Mouse (Mus musculus): ENCODE results near the gene Rxra. TPM values are rescaled to one million over a fixed set of nuclear protein-coding genes. Genes with fewer than 3 reads are reported as not detected.

The Rxra gene
- total RNA-seq (2021), result 10 to 100 TPM; 70.1 to 81.3 TPM
- long read RNA-seq, experiment 1, full-length matches to known transcripts, result 4 of 49 reads
- long read RNA-seq, experiment 1, partial matches to known transcripts, result 1 of 49 reads
- long read RNA-seq, experiment 1, other reads (novel, unspliced or antisense), result 44 of 49 reads
- long read RNA-seq, experiment 2, full-length matches to known transcripts, result 8 of 52 reads
- long read RNA-seq, experiment 2, partial matches to known transcripts, result 44 of 52 reads
- long read RNA-seq, experiment 2, other reads (novel, unspliced or antisense), result 0 of 52 reads

DNA sequence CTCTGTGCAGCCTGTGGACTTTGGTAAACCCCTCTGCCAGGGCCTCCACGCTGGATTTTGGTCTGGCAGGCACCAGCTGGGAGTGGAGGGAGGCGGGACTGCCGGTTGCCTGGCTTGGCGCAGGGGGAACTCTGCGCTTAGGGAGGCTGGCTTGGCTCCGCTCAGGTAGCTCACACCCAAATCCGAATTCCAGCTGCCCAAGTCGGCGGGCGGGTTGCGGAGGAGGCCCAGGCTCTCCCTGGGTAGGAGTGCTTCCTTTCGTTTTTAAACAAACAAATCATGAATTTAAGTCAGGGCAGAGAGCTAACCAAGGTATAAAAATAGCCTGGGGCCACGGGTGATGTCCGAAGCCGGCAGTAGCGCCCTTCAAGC lies at the start of gene Rxra:
Rxra (plus strand) TSS at position 335 of the 372 bp plus-strand sequence.
- DNase-seq, result peak; percentile 77

DNA sequence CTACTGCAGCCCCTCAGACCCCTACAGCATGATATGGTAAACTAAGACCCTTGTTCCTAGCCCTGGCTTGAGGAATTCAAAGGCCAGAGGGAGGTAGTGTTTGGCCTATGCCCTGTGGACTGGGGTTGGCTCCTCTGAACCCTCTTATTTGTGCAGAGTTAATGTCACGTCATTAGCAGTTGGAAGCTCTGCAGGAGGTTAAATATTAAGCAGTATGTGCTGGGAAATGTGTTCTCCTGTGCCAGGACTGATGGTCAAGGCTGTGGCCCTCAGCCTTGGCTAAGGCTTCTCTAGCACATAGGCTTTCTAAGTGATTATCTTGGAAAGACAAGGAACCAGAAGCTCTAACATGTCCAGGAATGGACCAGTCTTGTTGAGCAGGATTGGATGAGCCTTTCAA lies 49.6 kb upstream of the Rxra start:
- no peak for DNase-seq

DNA sequence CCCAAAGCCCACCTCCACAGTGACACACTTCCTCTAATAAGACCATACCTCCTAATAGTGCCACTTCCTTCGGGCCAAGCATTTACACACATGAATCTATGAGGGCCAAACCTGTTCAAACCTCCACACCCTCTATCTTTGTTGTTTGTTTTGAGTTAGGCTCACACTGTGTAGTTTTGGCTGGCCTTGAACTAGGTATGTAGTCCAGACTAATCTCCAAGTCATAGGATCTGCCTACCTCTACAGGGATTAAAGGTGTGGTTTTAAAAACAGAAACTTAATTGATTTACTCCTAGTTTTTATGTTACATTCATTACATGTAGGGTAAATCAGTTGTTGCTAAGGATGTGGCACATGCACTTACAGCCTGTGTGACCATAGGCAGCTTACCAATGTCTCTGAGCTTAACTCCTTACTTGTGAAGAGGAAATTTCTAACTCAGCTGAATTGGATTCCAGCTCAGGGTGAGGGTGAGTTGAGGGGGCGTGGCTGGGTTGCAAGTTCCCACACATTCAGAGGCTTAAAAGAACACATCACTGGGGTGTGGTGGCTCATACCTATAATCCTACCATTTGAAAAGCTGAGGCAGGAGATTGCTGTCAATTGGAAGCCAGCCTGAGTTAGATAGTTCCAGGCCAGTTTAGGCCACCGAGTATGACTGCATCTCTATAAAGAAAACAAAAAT lies 45.5 kb upstream of the Rxra start:
- DNase-seq, result no peak

DNA sequence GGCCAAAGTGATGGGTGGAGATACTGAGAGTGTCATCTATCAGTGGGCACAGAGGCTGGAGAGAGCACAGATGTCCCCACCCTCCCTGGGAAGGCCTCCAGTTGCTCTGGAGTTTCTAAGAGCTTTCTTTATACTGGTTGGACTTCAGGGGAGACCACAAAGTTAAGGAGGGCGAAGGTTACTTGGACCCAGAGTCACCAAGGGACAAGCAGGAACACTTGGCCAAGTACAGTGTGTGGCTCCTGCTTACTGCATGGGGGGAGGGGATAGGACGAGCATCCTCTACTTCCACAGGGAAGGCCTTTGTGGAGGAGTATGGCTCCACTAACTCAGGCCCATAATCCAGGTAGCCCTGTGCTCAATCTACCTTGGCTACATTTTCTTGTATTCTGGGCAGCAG lies 42.8 kb upstream of the Rxra start:
- DNase-seq, result no peak

DNA sequence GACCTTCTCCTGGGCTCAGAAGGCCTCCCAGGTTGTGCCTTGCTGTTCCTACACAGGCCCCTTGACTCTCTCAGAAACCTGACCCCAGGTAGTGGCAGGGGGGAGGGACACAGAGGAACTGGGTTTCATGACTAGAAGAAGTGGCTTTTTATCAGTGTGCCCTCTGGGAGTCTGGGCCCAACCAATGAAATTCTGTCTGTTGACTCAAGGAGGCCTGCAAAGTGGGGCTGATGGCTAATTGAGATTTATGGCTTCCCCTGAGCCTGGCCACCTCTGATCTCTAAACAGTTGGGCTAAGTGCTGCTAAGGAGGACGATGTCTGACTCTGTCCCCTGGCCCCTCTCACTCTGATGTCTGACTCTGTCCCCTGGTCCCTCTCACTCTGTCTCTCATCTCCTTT lies 42.2 kb upstream of the Rxra start:
- DNase-seq, result no peak

DNA sequence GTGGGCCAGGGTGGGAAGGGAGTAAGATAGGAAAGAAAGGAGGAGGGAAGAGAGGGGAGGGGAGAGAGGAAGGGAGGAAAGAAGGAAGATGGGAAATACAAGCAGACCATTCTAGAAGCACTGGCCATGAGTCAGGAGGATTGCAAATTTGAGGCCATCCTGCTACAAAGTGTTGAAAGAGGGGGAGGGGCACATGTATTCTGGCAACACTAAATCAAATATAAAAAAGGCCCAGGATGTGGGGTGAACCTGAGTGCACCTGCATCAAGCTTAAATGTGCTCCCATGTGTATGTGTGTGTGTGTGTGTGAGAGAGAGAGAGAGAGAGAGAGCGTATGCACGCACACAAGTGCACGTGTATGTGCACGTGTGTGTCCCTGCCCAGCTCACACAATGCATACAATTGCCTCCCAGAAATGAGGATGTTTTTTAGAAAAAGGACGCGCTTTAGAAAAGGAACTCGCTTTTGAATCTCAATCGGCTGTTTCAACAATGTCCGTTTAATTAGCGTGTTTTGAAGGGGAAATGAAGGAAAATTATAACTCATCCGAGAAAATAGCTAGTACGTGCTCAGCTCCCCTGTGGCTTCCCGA lies 41.0 kb upstream of the Rxra start:
- DNase-seq, result no peak

DNA sequence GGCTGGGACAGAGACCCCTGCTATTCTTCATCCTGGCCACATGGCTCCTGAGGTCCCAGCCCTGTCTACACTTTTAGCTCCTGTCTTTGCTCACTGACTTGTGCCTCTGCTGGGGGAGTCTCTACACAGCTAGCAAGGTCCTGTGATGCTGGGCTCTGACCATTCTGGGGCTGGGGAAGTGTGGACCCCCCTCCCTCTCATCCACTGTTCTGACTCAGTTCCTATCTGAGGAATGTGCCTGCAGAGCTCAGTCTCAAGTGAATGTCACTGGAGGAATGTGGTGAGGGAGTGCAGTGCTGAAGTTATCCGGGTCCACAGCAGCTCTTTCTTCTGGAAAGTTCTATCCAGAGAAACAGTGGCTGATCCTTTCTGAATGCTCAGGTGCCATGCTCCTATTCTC lies 39.4 kb upstream of the Rxra start:
- DNase-seq, result no peak

DNA sequence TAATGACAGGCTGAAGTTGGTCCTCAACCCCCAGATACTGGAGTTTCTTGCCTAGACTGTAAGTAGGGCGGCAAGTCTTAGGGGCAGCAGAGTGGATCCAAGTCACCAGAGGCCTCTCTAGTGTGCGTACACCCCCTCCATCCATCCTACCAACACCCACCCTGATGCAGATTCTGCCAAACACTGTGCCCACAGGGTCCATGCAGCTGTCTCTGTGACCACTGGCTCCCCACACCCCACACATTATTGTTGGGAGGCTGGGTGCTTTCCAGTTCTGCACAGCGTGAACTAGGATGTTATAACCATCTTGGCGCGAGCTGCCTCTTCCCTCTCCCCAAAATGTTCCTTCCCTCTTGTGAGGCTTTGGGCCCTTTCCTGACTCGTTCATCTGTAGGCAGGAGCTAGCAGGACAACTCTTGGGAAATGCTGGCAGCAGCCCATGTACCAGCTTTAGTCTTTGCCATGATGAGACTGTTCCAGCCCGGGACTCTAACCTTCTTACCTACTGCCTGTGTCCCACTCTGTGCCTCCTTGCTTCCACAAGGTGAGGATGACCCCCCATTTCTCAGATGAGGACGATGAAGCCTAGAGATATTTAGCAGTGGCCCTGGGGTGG lies 38.9 kb upstream of the Rxra start:
- DNase-seq, result no peak

DNA sequence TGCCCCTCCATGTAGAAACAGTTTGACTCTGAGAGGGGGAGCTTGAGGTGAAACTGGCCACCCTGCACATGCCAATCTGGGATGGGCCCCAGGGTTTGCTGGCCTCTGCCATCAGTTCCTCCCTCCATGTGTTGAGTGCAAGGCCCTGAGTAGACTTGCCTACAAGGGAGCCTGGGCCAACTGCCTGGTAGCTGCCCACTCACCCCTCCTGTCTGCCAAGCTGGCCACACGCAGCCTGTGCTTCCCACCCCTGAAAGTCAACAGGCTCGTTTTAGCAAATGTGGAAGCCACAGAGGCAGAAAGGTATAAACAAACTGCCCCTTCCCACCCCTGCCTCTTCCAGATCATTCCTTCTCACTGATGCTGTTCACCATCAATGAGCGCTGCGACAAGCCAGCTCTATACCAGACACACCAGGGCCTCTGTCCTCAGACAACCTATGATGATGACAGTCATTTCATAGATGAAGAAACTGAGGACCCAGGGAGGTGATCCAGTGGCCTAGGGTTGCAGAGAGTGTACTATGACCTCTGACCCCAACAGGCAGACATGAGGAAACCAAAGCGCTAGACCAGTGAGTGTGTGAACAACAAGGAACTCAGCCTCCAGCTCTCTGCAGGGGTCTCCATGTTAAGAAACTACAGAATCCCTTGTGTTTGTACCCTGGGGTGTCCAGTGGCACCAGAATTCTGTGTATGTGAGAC lies 36.5 kb upstream of the Rxra start:
- DNase-seq, result no peak

DNA sequence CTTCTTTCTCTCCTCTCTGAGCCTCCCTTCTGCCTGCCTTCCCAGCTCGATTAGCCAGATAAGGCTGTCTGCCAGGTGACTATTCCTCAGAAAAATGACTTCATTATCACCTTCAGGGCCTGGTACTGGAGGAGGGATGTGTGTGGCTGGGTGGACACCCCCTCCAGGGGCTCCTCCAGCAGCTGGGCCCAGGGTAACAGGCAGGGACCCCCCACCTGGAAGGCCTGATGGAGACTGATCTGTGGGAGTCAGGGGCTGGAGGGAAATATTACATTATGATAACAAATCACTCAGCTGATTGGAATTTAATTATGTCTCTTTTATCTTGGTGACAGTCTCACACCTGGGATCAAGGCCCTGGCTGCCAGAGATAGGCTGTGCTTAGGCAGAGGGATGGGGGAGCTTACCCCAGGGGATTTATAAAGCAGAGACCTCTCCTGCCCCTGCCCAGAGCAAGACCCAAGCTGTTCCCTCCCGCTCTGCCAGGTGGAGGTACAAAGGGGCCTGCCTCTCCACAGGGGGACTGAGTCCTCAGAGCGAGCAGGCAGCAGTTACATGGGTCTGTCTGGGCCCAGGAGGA lies 35.2 kb upstream of the Rxra start:
- no peak for DNase-seq

DNA sequence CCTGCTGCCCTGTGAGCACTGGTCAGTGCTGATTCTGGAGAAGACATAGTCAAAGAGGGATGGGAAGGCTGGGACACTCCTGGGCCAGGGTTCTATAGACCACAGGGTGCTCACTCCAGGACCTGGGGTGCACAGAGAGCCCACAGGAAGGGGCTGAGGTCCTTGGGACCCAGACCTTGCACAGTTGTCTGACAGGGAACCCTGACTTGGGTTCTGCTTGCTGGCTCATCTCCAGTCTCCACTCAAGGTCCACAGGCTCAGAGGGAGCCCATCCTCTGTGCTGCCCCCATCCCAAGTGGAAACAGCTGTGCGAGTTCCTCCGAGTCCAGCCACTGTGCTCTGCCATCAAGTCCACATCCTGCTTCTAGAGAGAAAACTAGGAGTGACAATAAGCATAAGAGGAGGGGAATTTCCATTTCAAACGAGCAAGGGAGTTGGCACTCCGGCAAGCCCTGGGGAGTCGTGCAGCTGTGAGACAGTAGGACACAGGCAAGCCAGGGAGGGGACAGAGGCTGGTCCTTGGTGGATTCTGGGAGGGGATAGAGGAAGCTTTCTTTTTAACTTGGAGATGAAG lies 31.6 kb upstream of the Rxra start:
- DNase-seq, result no peak

DNA sequence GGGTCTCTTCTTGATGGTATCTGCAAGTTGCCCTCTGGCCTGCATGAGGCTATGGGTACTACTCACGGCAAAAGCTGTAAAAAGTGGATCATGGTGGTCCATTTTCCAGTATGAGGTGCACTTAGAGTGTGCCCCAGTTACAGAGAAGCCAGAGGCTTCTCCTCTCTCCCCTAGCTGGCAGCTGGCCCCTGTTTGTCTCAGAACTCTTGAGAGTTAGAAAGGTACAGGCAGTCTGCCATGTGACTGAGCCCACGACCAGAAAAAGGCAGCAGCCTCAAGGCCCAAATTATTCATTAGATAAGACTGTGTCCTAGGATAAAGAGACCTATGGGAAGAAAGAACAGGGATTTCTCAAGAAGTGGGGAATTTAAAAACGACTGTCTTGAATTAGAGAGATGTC lies 30.8 kb upstream of the Rxra start:
- DNase-seq, result no peak

DNA sequence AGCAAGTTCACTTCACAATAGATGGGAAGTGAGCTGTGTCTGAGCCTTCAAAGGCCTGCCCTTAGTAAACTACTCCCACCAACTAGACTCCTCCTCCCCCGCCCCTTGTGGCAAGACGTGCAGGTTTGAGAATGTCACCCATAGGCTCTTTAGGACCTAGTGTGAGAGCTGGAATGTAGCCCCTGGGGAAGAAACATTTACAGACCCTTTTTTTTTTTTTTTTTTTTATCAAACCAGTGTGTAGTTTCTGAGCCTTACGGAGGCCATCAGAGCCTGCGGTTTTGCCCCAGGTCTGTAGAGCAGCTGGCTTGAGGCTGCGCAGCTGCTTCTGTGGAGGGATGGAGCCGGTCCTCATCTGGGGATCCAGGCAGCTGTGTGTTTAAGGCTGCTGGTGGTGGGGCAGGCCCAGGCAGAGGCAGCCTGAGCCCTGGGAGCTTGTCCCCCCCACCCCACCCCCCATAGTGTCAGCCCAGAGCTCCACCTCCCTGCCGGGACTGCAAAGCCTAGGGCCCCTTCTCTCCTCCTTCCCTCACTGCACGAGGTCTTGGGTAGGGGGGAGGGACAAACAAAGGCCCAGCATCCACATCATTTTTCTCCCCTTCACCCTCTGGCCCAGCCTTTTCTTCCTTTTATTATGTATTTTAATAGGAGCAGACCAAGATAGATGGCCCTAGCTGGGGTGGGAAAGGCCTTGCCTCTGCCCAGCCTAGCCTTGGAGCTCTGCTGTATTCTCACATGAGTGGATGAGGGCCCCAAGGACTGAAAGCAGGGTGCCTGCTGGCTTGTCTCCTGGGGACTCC lies 26.2 kb upstream of the Rxra start:
- no peak for DNase-seq

DNA sequence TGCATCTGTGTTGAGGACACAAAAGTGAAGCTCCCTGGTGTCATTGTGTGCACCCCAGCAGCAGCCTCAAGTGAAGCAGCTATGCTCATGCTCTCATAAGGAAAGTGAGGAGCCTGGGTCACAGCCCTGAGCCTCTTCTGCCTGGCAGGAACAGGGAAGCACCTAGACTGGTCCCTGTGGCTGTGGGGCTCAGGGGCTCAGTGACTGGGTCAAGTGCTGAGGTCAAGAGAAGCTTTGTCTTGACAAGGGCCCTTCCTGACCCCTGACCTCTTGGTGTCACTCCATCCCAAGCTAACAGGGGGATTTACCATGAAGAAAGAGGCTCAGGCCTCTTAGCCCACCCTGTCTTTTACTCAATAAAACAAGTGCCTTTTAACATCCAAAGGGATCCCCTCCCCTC lies 25.2 kb upstream of the Rxra start:
- DNase-seq, result no peak

DNA sequence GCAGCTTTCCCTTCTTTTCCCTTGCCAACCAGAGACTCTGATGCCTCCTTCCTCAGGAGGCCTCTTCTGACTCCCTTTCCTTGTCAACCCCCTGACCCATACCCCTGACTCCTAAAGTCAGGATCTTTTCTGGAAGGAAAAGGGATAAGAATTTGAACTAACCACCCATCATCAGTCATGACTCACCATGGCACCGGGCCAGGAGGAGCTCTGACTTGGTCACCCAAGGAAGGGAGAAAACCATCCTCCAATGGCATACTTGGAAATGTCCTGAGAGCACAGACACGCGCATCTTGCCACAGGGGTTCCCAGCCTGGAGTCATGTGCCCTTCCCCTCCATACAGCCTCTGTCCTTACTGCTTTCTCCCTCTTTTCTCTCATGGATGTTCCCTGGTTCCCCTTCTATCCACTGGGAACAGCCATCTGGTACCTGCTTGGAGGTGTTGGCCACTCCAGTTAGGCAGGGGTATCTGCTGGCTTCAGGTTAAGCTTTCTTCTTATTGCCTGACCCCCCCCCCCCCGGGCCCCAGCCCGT lies 22.7 kb upstream of the Rxra start:
- DNase-seq, result no peak

DNA sequence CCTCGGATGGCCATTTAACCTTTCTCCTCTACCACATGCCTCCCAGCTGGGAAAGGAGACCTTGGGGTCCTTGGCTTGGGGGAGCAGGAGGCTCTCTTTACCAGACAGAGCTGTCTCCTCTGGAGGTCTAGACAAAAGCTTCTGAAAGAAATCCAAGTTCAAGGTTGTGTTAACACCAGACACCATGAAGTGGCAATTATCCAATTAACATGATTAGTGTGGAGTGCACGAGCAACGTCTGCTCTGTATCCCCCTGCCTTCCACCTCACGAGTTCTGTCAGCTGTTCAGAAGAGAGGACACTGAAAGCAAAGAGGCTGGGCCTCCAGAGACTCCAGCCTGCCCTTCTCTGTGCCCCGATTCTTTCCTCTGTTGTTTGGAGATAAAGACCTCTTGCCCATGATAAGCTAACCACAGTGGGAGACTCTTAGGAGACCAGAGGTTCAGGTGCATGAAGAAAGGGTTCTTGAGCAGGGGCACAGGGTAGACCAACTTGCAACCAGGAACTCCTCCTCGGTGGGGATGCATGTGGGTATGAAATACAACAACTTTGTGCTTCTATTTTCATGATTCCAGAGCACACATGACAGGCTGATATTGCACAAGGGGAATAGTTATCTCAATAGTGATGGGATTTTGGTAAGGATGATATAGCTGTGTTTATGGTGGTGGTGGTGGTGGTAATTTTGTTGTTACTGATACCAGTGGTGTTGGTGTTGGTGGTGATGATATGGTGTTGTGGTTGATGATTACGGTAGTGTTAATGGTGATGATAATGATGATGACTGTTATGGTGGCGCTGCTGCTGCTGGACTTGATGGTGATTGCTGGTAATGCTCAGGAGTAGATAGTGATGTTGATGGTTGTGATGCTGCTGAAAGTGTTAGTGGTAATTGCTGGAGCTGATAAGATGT lies 21.7 kb upstream of the Rxra start:
- no peak for DNase-seq

DNA sequence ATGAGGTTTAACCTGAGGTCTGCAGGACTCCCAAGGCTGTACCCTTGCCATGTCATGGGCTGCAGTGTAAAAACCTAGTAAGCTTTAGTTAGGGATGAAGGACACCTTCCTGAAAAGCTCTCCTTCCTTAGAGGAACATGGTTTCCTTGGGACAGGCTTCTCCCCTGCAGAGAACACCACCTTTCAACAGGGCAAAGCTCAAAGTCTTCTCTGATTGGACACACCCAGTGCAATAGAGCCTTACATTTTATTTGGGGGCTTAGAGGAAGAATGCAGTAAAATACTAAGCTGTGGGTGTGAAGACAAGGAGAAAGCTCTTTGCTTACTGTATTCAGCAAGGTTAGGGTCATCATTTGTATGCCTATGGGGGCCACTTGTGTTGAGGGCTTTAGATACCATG lies 19.7 kb upstream of the Rxra start:
- no peak for DNase-seq

DNA sequence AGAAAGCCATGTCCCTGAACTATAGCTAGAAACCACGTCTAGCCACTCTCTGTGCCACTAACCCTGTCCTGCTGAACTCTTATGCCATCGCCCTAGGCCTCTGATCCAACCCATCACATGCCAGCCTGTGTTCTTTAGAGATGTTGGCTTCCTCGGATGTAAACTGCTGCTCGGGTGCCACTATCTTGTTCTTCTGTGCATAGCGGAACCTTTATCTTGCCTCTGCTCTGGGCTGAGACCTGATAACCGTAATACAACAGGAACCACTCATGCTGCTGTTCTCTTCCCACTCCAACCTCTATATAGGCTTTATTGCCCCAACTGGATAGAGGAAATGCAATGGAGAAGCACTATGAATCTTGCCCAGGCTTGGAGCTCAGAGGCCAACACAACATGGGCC lies 11.0 kb upstream of the Rxra start:
- DNase-seq, result no peak

DNA sequence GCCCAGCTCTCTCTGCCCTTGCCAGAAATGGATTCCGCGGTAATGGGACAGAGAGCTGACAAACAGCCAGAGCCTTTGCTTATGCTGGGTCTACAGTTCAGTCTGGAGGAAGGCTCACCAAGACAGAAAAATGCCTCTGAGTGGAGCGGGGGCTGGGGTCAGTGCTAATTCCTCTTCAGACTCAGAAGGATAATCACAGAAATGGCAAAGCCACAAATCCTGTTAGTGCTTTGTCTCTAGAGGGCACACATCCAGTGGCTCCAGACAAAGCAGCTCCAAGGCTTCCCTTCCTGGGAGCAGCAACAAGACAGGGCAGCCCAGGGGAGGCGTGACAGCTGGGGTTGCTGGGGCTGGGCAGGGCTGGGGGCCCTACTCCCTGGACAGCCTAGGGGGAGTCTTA lies 9.5 kb upstream of the Rxra start:
- DNase-seq, result no peak

DNA sequence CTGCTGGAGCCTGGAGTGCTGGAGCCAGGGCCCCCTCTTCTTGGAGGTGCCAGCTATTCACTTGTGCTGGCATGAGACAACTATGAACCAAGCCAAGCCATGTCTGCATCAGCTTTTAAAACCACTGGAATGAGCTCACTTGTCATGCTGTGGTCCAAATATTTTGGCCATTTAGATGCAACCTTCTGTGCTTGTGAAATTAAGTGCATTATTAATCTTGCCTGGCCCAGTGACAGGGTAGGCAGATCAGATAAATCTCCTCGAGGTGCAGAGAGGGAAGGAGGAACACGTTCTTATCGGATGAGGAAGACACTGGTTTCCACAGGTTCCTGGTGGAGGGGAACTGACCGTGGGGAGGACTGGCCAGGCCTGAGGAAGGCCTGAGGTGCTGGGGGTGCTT lies 8.6 kb upstream of the Rxra start:
- no peak for DNase-seq

All from gastrocnemius, postnatal 25 days (tissue).